Mouse (Mus musculus): ENCODE results near the gene Gm10295. TPM values are rescaled to one million over a fixed set of nuclear protein-coding genes. Genes with fewer than 3 reads are reported as not detected.
A peak's percentile ranks its signal among the peaks of the same experiment; 100 is the strongest.

The Gm10295 gene
- polyA plus RNA-seq, 1 experiment from 2014 or later: not detected

DNA sequence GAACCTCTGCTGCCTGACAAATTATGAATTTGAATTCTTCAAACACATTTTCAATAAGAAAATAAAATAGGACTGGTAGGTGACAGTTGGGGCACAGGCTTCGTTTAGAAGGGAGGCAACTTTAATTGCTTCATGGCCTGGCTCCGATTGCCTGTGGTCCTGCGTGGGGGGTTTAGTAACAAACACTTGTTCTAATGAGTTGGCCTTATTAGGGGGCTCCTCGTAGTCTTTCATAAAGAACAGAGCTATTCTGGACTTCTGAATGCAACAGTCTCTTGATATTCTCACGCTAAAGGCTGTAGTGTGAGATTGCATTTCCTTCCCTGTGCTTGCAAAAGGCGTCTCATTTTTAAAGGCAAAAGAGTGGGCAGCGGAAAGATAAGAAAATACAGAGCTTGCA lies 33.6 kb upstream of the Gm10295 start:
- Histone ChIP-seq H3K9me3 (ENCODE audit: control insufficient read depth, low read length) (no peaks in the 10 kb centered on the region), H3K27ac (ENCODE audit: low read length) (no peak overlapping the region), H3K4me3 (replicated peaks; ENCODE audit: low read length) (no peak overlapping the region), H3K9ac (replicated peaks; ENCODE audit: low read depth, low read length) (no peak overlapping the region), H3K4me2 (ENCODE audit: low read length) (no peak overlapping the region), H3K36me3 (ENCODE audit: control insufficient read depth, insufficient read depth) (no peaks in the 10 kb centered on the region), H3K27me3 (replicated peaks; ENCODE audit: control insufficient read depth, insufficient read depth, low read length) (peaks cover 26% of the 10 kb centered on the region), H3K4me1 (replicated peaks; ENCODE audit: control insufficient read depth, insufficient read depth, low read length) (peaks cover 17% of the 10 kb centered on the region)
- no peak for ATAC-seq
- 12% methylated on average over 7 of the region's 7 CpGs for WGBS

DNA sequence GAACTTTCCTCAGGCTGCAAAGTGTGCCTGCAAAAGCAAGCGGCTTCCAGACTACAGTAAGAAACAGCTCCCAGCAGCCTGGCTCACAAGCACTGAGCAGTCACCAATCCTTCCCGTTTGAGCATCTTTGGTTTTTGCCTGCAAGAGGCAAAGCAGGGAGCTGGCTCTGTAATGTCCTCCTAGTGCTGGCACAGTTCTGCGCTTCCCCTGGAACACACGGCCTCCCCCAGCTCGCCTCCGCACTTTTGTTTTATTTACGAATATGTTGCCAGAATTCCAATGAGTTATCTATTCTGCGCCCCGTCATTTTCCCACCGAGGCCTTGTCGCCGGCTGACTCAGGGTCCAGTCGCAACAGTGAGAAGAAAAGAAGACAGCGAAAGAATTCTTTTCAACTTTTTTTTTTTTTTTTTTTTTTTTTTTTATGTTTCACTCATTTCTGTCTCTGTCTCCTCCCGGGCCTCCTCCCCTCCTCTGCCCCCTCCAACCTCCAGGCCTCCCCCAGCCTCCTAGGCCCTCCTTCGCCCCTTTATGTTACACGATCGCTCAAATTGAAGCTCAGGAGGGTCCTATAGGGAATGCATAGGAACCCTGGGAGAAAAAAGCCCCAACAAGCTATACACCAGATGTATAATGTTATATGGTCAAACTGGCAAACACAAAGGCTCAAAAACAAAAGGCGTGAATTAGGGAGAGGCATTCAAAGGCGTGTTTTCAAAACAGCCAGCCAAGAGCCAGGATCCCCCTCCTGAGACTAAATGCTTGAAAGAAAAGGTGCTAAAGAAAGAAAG lies 32.3 kb upstream of the Gm10295 start:
- peak overlapping the region; percentile 39 for H3K9ac ChIP-seq (replicated peaks; ENCODE audit: low read depth, low read length)
- H3K36me3 ChIP-seq (ENCODE audit: control insufficient read depth, insufficient read depth): no peaks in the 10 kb centered on the region
- H3K4me1 ChIP-seq (replicated peaks; ENCODE audit: control insufficient read depth, insufficient read depth, low read length): peaks cover 17% of the 10 kb centered on the region
- ATAC-seq: peak; percentile 83
- peak overlapping the region; percentile 29 for H3K4me2 ChIP-seq (ENCODE audit: low read length)
- WGBS: 5% methylated on average over 20 of the region's 20 CpGs
- peak overlapping the region; percentile 48 for H3K27ac ChIP-seq (ENCODE audit: low read length)
- H3K4me3 ChIP-seq (replicated peaks; ENCODE audit: low read length): peak overlapping the region; percentile 13; the same call in 1 of the 2 replicates
- peaks cover 27% of the 10 kb centered on the region for H3K27me3 ChIP-seq (replicated peaks; ENCODE audit: control insufficient read depth, insufficient read depth, low read length)
- H3K9me3 ChIP-seq (ENCODE audit: control insufficient read depth, low read length): no peaks in the 10 kb centered on the region

DNA sequence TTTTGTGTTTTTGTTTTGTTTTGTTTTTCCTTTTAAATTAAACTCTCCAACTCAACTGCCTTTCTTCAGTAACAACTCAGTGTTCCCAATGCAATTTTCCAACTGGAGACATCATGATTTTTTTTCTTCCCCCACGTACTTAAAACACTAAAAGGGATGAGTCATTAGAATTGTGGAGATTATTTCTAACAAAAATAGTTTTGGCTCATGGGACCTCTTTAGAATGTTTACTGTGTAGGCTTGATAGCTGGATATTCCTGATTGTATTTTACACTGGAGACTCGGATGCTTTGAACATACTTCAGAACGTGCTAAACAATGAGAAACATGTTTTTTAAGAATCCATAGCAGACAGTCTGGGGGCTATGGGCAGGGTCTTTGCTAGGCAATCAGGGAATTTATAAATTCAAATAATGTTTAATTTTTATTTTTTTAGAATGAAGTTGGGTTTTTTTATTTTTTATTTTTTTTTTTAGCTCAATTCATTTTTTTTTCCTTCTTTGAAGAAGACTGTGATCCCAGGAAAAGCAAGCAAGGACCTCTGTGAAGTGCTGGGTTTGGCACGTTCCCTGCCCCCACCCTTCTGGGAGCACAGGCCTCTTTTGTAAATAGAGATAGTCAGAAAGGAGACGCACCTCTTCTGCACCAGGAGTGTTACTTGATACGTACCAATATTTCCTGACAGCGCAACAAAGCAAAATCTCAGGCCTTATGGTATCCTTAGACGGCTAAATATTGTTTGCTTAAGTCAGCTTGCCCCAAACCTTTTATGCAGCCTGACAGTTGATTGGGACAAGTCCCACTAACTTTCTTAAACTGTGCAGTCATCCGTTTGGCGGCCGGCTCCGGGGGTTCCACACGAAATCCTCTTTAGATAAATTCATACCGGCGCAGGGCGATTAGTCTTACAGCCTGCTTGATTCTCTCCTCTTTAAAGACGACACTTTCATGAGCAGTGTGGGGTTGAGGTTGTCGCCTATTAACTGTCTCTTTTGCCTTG lies 28.8 kb upstream of the Gm10295 start:
- no peak overlapping the region for H3K4me3 ChIP-seq (replicated peaks; ENCODE audit: low read length)
- 13% methylated on average over 18 of the region's 18 CpGs for WGBS
- ATAC-seq: no peak
- peaks cover 17% of the 10 kb centered on the region for H3K4me1 ChIP-seq (replicated peaks; ENCODE audit: control insufficient read depth, insufficient read depth, low read length)
- no peak overlapping the region for H3K4me2 ChIP-seq (ENCODE audit: low read length)
- H3K9ac ChIP-seq (replicated peaks; ENCODE audit: low read depth, low read length): no peak overlapping the region
- no peaks in the 10 kb centered on the region for H3K36me3 ChIP-seq (ENCODE audit: control insufficient read depth, insufficient read depth)
- no peak overlapping the region for H3K27ac ChIP-seq (ENCODE audit: low read length)
- no peaks in the 10 kb centered on the region for H3K9me3 ChIP-seq (ENCODE audit: control insufficient read depth, low read length)
- H3K27me3 ChIP-seq (replicated peaks; ENCODE audit: control insufficient read depth, insufficient read depth, low read length): peaks cover 13% of the 10 kb centered on the region

GRCm38 (mm10) chr7:71378812-71379760 lies 27.8 kb upstream of the Gm10295 start:
- ATAC-seq: peak; percentile 57
- H3K9me3 ChIP-seq (ENCODE audit: control insufficient read depth, low read length): no peaks in the 10 kb centered on the region

DNA sequence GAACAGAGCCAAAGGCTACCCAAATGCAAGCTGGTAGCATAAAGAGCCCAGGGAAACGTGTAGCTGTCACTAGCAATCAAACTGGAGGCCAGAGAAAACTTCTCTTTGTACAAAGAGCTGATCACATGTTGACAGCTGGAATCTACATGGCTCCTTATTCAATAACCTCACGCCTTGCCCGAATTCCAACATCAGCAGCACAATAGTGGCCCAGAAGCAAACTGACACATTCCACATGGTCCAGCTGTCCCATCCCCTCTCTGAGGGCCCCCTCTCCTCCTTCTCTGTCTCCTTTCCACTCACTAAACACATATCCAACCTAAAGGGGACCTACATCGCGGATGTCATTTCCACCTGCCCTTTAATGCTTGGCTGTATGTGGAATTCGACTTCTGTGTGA lies 26.7 kb upstream of the Gm10295 start:
- 63% methylated on average over 6 of the region's 6 CpGs for WGBS
- no peak for ATAC-seq
- Histone ChIP-seq H3K9me3 (ENCODE audit: control insufficient read depth, low read length) (no peaks in the 10 kb centered on the region), H3K9ac (replicated peaks; ENCODE audit: low read depth, low read length) (no peak overlapping the region), H3K4me3 (replicated peaks; ENCODE audit: low read length) (no peak overlapping the region), H3K27ac (ENCODE audit: low read length) (no peak overlapping the region), H3K36me3 (ENCODE audit: control insufficient read depth, insufficient read depth) (no peaks in the 10 kb centered on the region), H3K4me2 (ENCODE audit: low read length) (no peak overlapping the region), H3K4me1 (replicated peaks; ENCODE audit: control insufficient read depth, insufficient read depth, low read length) (peaks cover 19% of the 10 kb centered on the region), H3K27me3 (replicated peaks; ENCODE audit: control insufficient read depth, insufficient read depth, low read length) (peaks cover 6% of the 10 kb centered on the region)

More at GRCm38 (mm10) chr7:71378812-71379760, 27.8 kb upstream of the Gm10295 start:
- Histone ChIP-seq H3K4me1 (replicated peaks; ENCODE audit: control insufficient read depth, insufficient read depth, low read length) (peaks cover 17% of the 10 kb centered on the region), H3K9ac (replicated peaks; ENCODE audit: low read depth, low read length) (no peak overlapping the region), H3K36me3 (ENCODE audit: control insufficient read depth, insufficient read depth) (no peaks in the 10 kb centered on the region), H3K27me3 (replicated peaks; ENCODE audit: control insufficient read depth, insufficient read depth, low read length) (peaks cover 6% of the 10 kb centered on the region), H3K4me3 (replicated peaks; ENCODE audit: low read length) (no peak overlapping the region), H3K4me2 (ENCODE audit: low read length) (no peak overlapping the region), H3K27ac (ENCODE audit: low read length) (no peak overlapping the region)
- 48% methylated on average over 18 of the region's 18 CpGs for WGBS

DNA sequence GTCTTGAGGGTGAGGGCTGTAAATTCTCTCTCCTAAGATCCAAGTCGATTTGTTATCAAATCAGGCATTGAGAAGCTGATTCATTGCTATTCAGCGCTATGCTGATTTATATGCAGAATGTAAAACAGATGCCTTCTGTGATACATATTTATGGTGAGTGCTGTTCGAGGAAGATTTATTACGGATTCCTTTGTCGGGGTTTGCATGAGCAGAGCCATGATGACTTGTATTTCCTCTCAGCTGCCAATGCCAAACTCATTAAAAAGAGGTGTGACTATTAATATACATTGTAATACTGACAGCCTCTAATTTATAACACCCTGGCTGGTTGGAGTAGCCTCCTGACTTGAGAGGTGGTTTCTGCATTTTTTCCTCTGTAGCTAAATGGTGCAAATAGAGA lies 22.8 kb upstream of the Gm10295 start:
- WGBS: 28% methylated on average over 5 of the region's 5 CpGs
- H3K27ac ChIP-seq (ENCODE audit: low read length): peak overlapping the region; percentile 72

DNA sequence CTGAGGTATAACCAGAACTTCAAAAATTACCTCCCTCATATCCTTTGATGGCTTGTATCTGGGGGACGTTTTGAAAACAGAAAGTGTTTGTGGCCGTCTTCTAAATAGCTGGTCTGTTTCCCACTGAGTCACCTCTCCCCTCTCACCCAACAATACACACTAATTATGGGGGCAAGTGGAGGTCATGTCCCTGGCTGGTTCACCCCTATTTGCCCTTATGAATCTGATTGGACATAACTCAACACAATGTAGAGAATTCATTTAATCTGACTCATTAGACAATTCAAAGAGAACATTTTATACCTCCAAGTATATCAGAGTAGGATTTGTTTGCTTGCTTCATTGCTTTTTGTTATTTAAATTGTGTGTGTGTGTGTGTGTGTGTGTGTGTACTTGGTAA lies 20.6 kb upstream of the Gm10295 start:
- Histone ChIP-seq H3K27ac (ENCODE audit: low read length) (no peak overlapping the region), H3K9me3 (ENCODE audit: control insufficient read depth, low read length) (no peaks in the 10 kb centered on the region), H3K9ac (replicated peaks; ENCODE audit: low read depth, low read length) (no peak overlapping the region), H3K4me3 (replicated peaks; ENCODE audit: low read length) (no peak overlapping the region), H3K4me2 (ENCODE audit: low read length) (no peak overlapping the region), H3K4me1 (replicated peaks; ENCODE audit: control insufficient read depth, insufficient read depth, low read length) (peaks cover 15% of the 10 kb centered on the region), H3K27me3 (replicated peaks; ENCODE audit: control insufficient read depth, insufficient read depth, low read length) (no peaks in the 10 kb centered on the region; the same call in 1 of the 2 replicates), H3K36me3 (ENCODE audit: control insufficient read depth, insufficient read depth) (no peaks in the 10 kb centered on the region)
- WGBS: 9% methylated on average over 2 of the region's 2 CpGs
- ATAC-seq: no peak

More for the DNA sequence above, 22.8 kb upstream of the Gm10295 start:
- peak; percentile 96 for ATAC-seq
- H3K9me3 ChIP-seq (ENCODE audit: control insufficient read depth, low read length): no peaks in the 10 kb centered on the region
- no peak overlapping the region for H3K4me3 ChIP-seq (replicated peaks; ENCODE audit: low read length)
- no peaks in the 10 kb centered on the region for H3K36me3 ChIP-seq (ENCODE audit: control insufficient read depth, insufficient read depth)
- H3K9ac ChIP-seq (replicated peaks; ENCODE audit: low read depth, low read length): no peak overlapping the region; the same call in 1 of the 2 replicates
- H3K4me2 ChIP-seq (ENCODE audit: low read length): no peak overlapping the region
- peaks cover 15% of the 10 kb centered on the region for H3K4me1 ChIP-seq (replicated peaks; ENCODE audit: control insufficient read depth, insufficient read depth, low read length)
- H3K27me3 ChIP-seq (replicated peaks; ENCODE audit: control insufficient read depth, insufficient read depth, low read length): peaks cover 2% of the 10 kb centered on the region

- peaks cover 15% of the 10 kb centered on the region for H3K4me1 ChIP-seq (replicated peaks; ENCODE audit: control insufficient read depth, insufficient read depth, low read length)
- H3K27ac ChIP-seq (ENCODE audit: low read length): no peak overlapping the region
- WGBS: 76% methylated on average over 2 of the region's 2 CpGs
- no peaks in the 10 kb centered on the region for H3K9me3 ChIP-seq (ENCODE audit: control insufficient read depth, low read length)
- no peaks in the 10 kb centered on the region for H3K36me3 ChIP-seq (ENCODE audit: control insufficient read depth, insufficient read depth)
- no peak for ATAC-seq
- H3K4me2 ChIP-seq (ENCODE audit: low read length): no peak overlapping the region
- no peak overlapping the region for H3K4me3 ChIP-seq (replicated peaks; ENCODE audit: low read length)
- no peaks in the 10 kb centered on the region; the same call in 1 of the 2 replicates for H3K27me3 ChIP-seq (replicated peaks; ENCODE audit: control insufficient read depth, insufficient read depth, low read length)
- H3K9ac ChIP-seq (replicated peaks; ENCODE audit: low read depth, low read length): no peak overlapping the region
These were observed 19.5 kb upstream of the Gm10295 start for GRCm38 (mm10) chr7:71370746-71371145.

All from forebrain, embryonic 16.5 days (tissue).